Mouse (Mus musculus) megakaryocyte-erythroid progenitor cell, adult 5-6 weeks (primary cell): ENCODE measurements at regions not wholly inside any gene's neighbourhood (a gene's known extent, or its start where the extent isn't known, plus 50 kb on each side); places are given as distances from the start of the nearest gene placed in this dataset.

Source experiments
- ATAC-seq: replicated peaks from 2 replicates; pipeline ENCODE4 v1.8.0; 2016; ENCODE audit warnings: mild to moderate bottlenecking, inconsistent platforms; ENCODE audit not compliant: severe bottlenecking, poor library complexity, low FRiP score, low TSS enrichment

DNA sequence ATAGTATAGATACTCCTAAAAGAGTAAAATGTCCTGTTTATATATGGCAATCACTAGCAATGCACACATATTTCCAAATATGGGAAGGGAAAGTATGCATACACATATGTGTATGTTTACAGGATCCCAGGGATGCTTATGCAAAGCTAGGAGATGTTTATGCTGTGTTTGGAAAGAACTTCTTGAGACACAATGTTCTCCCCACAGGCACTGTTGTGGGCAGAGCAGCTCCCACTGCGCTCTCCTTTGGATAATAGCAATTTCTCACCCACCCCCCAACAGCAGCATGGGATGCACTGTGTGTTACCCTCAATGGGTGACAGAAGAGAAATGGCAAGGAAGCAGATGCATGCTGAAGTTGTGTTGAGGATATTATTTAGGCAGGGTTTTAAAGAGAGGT, 491.7 kb upstream of the Pkn2 start:
- ATAC-seq: no peak

DNA sequence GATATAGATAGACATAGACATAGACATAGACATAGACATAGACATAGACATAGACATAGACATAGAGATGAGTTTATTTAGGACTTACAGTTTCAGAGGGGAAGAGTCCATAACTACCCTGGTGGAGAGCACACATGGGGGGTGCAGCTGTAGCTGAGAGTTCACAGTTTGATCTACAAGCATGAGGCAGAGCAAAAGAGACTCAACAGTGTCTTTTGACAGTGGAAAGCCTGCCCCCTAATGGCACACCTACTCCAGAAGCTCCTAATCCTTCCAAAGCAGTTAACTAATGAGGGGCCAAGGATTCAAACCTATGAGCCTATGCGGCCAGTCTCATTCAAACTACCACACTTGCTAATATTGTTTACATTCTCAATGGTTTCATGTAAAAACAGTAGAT, 487.2 kb upstream of the Pkn2 start:
- no peak for ATAC-seq

DNA sequence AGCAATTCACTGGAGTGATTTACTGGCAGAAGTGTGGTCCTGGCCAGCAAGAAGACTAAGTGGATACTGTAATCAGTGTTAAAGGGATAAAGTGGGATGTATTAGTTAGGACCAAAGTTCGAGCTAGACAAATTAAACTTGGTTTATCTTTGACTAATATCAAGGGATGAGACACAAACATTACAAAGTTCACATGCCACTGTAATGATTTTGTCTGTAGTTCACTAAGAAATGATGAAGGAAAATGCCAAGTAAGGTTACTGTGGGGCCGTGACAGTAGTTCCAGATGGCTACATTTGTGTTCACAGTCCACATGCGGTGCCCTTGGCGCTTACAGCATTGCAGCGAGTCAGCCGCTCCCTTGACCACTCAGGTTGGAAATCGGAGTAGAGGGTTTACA, 458.2 kb upstream of the Pkn2 start:
- ATAC-seq: no peak

GRCm38 (mm10) chr3:143333339-143333738, 451.5 kb upstream of the Pkn2 start:
- ATAC-seq: no peak

- no peak for ATAC-seq
These were observed 446.7 kb upstream of the Pkn2 start for GRCm38 (mm10) chr3:143328521-143328920.

DNA sequence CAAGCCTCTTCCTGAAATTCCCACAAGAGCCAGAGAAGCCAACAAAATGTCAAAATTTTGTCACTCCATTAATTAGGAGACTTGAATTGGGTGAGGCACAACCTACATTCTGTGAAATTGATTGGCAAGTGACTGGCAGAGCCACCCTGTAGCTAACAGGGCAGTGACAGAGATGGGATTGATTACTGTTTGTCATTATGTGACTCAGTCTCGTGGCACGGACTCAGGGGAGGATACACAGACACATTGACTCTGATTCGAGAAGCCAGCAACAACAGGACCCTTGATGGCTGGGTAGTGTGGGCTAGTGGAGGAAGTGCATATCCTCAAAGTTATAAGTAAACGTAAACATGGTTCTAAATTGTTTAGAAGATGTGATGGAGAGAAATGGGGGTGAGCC, 445.8 kb upstream of the Pkn2 start:
- ATAC-seq: no peak

GRCm38 (mm10) chr3:143316457-143316856, 434.7 kb upstream of the Pkn2 start:
- ATAC-seq: no peak

GRCm38 (mm10) chr3:143291793-143292192, 410.0 kb upstream of the Pkn2 start:
- no peak for ATAC-seq

DNA sequence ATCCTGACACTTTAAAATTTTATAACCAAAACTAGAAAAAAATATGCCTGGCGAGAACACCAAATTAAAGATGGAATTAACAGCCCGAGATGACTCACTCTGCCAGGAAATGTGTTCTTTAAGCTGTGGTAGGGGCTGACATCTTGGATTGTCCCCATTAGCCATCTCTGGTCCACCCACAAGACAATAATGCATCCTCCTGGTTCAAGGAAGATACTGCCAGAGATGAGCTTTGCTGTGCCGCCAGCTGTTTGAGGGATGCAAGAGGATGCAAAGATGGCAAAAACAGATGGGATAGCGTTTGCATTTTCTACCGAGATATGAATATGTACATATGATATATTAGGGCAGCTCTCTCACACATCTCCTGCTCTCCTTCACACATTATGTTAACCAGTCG, 382.3 kb upstream of the Pkn2 start:
- no peak for ATAC-seq

DNA sequence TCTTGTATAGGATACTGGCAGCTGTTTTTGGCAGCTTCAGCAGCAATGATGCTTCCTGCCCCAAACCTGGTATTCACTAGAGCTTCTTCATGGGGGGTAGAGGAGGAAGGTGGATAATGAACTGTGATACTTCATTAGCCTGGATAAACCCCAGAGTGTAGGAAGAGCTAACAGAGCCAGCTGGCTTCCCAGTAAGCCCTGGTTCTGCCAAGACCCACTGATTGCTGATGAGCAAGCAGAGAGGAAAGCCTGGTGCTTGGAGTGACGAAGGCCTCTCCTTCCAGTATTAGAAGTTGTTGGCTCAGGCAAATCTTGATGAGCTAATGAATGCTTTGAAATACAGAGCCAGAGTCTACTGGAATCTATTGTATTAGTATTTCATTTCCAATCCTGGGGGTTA, 370.8 kb upstream of the Pkn2 start:
- ATAC-seq: no peak

DNA sequence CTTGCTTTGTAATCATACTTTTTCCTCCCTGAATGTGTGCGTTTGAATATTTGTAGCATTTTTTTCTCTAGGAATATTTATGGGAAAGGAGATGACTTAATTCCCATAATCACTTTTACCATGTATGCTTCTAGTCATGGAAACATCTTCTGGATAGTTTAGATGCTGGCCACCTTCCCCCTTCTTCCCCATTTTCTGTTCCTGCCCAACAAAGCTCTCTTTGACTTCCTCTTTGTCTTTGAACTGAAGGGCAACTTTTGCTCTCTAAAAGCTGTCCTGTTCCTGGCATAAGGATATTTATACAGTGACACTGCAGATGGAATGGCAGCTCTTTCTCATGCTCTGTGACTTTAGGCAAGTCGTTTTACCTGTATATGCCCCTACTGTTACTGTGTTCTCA, 370.2 kb upstream of the Pkn2 start:
- ATAC-seq: no peak

GRCm38 (mm10) chr3:143242691-143243090, 360.9 kb upstream of the Pkn2 start:
- no peak for ATAC-seq

- no peak for ATAC-seq
These were observed 359.0 kb upstream of the Pkn2 start for GRCm38 (mm10) chr3:143240545-143241383.

DNA sequence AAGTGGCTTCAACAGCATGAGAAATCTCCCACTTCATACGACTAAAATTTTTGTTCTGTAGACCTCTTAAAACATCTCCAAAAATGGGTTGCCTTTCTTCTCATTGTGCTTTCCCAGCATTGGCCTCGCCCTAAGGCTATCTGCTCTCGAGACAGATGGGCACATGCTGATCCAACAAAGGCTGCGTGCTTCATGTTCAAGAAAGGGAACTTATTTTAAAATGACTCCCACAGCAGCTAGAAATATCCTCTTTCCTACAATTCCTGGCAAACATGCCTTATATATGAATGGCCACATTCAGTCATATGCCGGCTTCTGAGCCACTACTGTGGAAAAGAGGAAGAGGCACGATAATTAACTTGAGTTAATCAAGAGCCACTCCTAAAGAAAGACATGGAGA, 356.7 kb upstream of the Pkn2 start:
- no peak for ATAC-seq

DNA sequence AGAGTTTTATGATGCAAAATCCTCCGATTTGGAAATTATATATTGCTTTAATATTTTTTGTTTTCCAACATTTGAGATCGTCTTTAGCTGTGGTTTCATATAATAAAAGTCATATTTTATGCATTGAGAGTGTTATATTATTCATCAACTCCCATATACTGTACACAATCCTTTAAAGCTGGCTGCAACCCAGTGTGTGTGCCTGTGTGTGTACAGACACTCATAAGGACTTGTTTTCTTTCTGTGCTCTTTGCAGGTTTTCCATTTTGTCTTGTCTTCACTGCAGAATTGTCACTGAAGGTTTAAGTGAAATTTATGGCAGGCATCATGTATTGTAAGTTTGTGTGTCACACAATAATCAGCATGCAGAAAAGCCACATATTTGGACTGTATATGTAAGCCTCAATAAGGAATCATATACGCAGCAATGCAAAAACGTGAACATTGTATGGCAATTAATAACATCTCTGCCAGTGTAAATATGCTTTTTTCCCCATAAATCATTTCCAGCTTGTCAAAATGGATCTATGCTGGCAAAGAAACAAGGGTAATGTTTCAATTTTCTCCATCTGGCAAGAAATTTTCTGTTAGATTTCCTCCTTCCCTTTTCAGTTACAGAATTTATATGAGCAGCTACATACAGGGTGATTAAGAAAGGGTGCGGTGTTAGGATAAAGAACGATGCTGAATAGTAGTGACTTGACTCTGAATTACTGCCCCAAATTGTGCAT, 342.4 kb upstream of the Pkn2 start:
- ATAC-seq: no peak

GRCm38 (mm10) chr3:143193263-143193970, 311.6 kb upstream of the Pkn2 start:
- ATAC-seq: no peak

DNA sequence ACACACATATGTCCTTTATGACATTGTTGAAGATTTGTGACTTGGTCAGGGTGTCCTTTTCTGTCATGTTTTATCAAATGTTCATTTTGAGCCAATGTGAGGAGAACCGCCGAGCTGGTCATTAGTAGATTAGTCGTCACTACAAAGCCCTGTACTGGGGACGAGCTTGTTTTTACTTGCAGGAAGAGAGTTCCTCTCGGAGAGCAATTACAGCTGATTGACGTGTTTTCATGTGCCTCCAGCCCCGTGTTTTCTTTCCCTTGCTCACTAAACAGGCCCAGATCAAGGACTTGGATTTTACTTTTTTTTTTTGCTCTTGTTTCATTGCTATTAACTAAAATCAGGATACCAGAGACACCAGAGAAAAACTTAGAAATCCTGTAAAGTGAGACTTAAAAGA, 307.1 kb upstream of the Pkn2 start:
- no peak for ATAC-seq

DNA sequence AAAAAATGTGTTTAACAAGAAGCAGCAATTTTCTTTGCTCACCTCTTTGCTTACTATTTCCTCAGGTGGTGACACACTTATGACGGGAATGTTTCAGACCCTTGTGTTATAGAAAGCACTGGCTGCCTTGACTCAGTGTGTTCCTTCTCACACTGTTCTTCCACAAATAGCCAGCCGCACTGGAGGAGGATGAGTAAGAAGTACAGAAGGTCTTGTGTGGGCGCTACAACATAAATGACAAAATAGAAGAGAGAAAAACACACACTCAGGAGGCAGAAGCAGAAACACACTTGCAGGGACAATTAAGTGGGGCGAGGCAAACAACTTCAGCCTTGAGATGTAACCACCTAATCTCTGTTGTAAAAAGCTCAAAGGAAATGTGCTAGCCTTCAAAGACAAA, 292.2 kb upstream of the Pkn2 start:
- no peak for ATAC-seq

- no peak for ATAC-seq
These were observed 280.6 kb upstream of the Pkn2 start for GRCm38 (mm10) chr3:143162444-143162843.

DNA sequence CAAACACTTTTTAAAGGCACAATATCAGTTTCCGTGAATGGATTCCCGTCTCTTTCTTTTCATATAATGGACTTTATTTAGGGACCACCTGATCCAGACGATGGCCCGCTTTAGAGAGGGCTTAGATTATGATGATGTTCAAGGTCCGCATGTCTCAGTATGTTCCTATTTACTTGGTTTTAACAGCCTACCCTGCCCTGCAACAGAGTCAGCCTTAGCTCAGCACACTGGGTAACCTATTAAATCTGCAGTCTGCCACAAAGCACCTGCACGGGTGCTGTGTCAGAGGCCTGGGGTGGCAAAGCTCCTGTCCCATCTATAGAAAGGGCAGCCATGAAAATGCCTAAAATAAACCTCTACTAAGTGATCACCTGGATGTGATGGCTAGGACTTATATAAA, 280.2 kb upstream of the Pkn2 start:
- ATAC-seq: no peak

- ATAC-seq: no peak
These were observed 276.8 kb upstream of the Pkn2 start for GRCm38 (mm10) chr3:143158568-143158967.
